Mouse (Mus musculus): Measurements from ENCODE around the gene Hhipl1. TPM values are rescaled to one million over a fixed set of nuclear protein-coding genes. Genes with fewer than 3 reads are reported as not detected.

The Hhipl1 gene
- polyA plus RNA-seq, 1 experiment from 2014 or later: 1.0 TPM

DNA sequence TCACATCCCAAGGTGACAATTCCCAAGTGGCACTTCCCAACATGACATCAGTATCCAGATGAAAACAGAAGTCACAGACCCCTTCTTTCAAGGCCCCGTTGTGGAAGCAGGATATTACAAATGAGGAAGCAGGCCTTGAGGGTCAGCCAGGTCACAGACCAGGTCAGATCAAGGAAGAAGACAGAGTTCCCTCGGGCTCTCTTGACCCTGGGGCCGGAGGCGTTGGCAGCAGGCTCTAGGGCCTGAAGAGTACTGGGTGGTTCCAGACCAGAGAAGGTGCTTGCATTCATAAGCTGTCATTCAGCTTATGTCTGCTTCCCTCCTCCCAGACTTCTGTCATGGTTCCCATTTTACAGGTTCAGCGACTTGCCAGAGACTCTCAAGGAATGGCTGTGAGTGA, 36.4 kb upstream of the Hhipl1 start:
- Histone ChIP-seq H3K36me3 (ENCODE audit: control insufficient read depth, insufficient read depth, low read length) (0 out of 2 replicates have a peak, but pooled peaks cover 2% of the 10 kb centered on the region), H3K27ac (ENCODE audit: low read depth, low read length) (no peak overlapping the region), H3K4me3 (ENCODE audit: low read depth, low read length) (no peak overlapping the region), H3K9me3 (ENCODE audit: control insufficient read depth, low read length) (no peaks in the 10 kb centered on the region), H3K27me3 (ENCODE audit: control insufficient read depth, insufficient read depth, low read length) (no peaks in the 10 kb centered on the region), H3K9ac (ENCODE audit: low read length) (no peak overlapping the region), H3K4me1 (ENCODE audit: control insufficient read depth, insufficient read depth, low read length) (peaks cover 71% of the 10 kb centered on the region), H3K4me2 (ENCODE audit: low read depth) (no peak overlapping the region)
- no peak for ATAC-seq (ENCODE audit: insufficient read depth, low FRiP score, low TSS enrichment)
- 81% methylated on average over 5 of the region's 5 CpGs for WGBS
- DNase-seq (ENCODE audit: low spot score): no peak

DNA sequence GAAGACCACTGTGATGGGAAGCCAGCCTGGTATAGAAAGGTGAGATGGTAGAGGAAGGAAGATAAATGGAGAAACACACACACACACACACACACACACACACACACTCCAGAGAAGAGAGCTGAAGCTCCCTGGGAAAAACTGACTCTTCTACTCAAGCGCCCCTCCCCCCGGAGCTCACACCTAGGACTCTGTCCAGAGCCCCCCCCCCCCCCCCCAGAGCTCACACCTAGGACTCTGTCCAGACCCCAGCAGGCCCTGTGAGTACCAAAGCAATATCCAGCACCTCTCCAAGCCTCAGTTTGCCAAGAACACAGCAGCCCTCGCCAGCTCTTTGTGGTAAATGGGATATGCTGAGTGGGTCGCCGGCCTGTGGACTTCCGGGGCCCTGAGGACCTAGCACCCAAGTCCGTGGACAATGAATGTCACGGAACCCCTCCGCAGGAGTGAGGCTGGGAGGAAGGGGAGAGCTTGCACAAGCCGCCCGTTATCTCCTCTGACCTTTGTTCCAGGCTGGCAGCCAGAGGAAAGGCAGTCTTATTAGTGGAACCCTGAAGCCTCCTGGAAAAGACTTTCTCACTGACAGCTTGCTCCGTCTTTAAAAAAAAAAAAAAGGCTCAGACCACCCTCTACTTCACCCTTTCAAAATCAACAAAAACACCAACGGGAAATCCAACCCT, 35.7 kb upstream of the Hhipl1 start:
- no peak for ATAC-seq (ENCODE audit: insufficient read depth, low FRiP score, low TSS enrichment)
- no peak for DNase-seq (ENCODE audit: low spot score)
- 77% methylated on average over 13 of the region's 13 CpGs for WGBS
- 0 out of 2 replicates have a peak, but pooled peaks cover 2% of the 10 kb centered on the region for H3K36me3 ChIP-seq (ENCODE audit: control insufficient read depth, insufficient read depth, low read length)
- H3K9ac ChIP-seq (ENCODE audit: low read length): no peak overlapping the region
- H3K4me1 ChIP-seq (ENCODE audit: control insufficient read depth, insufficient read depth, low read length): peaks cover 64% of the 10 kb centered on the region
- H3K27me3 ChIP-seq (ENCODE audit: control insufficient read depth, insufficient read depth, low read length): no peaks in the 10 kb centered on the region
- H3K27ac ChIP-seq (ENCODE audit: low read depth, low read length): no peak overlapping the region
- H3K9me3 ChIP-seq (ENCODE audit: control insufficient read depth, low read length): no peaks in the 10 kb centered on the region
- H3K4me2 ChIP-seq (ENCODE audit: low read depth): no peak overlapping the region
- H3K4me3 ChIP-seq (ENCODE audit: low read depth, low read length): no peak overlapping the region

DNA sequence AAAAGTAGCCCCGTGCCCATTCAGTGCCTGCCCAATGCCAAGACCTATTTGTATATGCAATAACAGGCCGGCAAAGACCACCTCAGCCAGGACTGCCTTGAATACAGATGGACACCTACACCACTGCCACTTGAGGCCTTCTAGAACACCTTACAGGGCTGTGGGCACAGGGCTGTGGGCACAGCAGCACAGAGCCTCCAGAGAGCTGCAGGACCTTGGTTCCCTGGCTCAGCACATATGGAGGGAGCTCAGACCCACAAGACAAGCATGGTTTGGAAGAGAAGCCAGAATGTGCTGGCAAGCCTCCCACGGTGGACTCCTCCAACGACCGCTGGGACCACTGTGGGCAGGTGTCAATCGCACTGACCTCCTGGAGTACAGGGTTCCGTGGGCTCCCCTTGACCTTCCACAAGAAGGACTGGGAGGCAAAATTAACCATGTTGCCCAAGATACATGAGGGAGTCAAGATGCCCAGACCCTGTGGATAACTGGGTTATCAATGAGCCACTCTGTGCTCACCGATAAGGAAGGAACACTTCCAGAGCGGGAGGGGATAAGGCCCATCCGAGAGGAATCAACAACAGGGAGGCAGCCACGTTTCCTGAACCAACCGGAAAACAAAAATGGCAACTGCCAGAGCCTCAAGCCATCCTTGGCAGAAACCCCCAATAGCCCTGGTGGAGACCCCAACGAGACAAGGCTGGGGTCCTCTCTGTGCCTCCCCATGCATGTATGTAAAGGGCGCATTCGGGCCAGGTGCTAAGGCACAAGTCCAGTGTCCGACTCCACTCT, 34.5 kb upstream of the Hhipl1 start:
- DNase-seq (ENCODE audit: low spot score) (no peak), ATAC-seq (ENCODE audit: insufficient read depth, low FRiP score, low TSS enrichment) (no peak)
- Histone ChIP-seq H3K27me3 (ENCODE audit: control insufficient read depth, insufficient read depth, low read length) (no peaks in the 10 kb centered on the region), H3K4me3 (ENCODE audit: low read depth, low read length) (no peak overlapping the region), H3K4me2 (ENCODE audit: low read depth) (peak overlapping the region; percentile 96), H3K9me3 (ENCODE audit: control insufficient read depth, low read length) (no peaks in the 10 kb centered on the region), H3K36me3 (ENCODE audit: control insufficient read depth, insufficient read depth, low read length) (0 out of 2 replicates have a peak, but pooled peaks cover 2% of the 10 kb centered on the region), H3K27ac (ENCODE audit: low read depth, low read length) (no peak overlapping the region), H3K9ac (ENCODE audit: low read length) (no peak overlapping the region), H3K4me1 (ENCODE audit: control insufficient read depth, insufficient read depth, low read length) (peaks cover 55% of the 10 kb centered on the region)
- 79% methylated on average over 16 of the region's 16 CpGs for WGBS

DNA sequence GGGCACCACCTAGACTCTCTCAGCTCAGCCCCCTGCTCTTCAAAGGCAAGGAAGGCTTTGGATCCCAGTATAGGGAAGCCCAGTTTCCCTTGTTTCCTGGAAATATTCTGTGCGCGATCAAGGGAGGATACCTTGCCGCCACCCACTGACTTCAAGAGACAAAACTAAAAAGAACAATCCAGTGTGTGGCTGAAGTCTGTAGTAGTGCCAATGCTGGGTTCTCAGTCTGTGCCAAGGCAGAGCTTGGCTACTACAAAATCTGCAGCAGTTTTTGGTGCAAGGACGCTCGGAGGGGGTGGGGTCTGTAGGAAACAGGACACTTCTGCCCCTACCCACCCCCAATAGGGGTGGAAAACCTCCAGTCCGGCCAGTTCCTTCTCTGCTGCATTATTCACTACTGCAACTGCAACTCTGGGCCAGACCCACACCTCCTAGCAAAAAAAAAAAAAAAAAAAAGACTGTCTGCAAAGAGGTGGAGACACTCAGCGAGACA, 33.9 kb upstream of the Hhipl1 start:
- 0 out of 2 replicates have a peak, but pooled peaks cover 2% of the 10 kb centered on the region for H3K36me3 ChIP-seq (ENCODE audit: control insufficient read depth, insufficient read depth, low read length)
- no peak overlapping the region for H3K27ac ChIP-seq (ENCODE audit: low read depth, low read length)
- H3K27me3 ChIP-seq (ENCODE audit: control insufficient read depth, insufficient read depth, low read length): no peaks in the 10 kb centered on the region
- peak overlapping the region; percentile 94; the same call in 1 of the 2 replicates for H3K4me3 ChIP-seq (ENCODE audit: low read depth, low read length)
- peaks cover 52% of the 10 kb centered on the region for H3K4me1 ChIP-seq (ENCODE audit: control insufficient read depth, insufficient read depth, low read length)
- H3K9me3 ChIP-seq (ENCODE audit: control insufficient read depth, low read length): no peaks in the 10 kb centered on the region
- DNase-seq (ENCODE audit: low spot score) (no peak), ATAC-seq (ENCODE audit: insufficient read depth, low FRiP score, low TSS enrichment) (no peak)
- peak overlapping the region; percentile 96 for H3K4me2 ChIP-seq (ENCODE audit: low read depth)
- WGBS: 67% methylated on average over 7 of the region's 7 CpGs
- no peak overlapping the region for H3K9ac ChIP-seq (ENCODE audit: low read length)

DNA sequence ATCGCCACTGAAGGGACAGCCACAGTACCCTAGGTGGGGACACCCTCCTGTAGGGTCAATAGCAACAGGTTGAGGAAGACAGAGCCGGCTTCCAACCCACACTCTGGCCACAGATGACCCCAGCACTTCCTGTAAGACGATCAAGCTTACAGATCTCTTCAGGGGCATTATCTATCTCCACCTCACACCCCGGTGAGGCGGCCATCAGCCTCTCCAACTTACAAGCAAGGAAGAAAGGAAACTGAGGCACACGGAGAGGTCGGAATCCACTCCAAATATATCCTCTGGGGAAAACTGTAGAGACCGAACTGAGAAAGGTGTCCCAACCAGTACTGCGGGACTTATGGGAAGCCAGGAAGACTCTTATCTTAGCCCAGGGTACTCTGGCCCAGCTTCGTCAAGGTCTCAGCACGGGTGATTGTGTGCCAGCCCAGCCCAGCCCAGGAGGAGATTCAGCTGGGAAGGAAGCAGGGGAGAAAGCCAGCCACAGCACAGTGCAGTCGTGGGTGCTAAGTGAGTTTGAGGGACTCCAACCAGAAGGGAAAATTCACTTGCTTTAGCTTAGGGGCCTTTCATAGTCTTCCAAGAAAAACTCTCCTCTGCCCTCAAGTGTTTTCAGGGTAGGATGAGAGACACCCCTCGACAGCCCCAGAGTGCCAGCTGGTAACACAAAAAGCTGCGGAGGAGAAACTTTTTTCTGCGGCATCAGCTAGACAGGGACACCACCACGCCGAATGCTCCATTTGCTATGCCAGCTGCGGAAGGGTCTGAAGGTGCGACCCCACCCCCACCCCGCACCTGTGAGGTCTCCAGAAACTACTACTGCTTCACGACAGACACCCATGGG, 32.4 kb upstream of the Hhipl1 start:
- Histone ChIP-seq H3K9me3 (ENCODE audit: control insufficient read depth, low read length) (no peaks in the 10 kb centered on the region), H3K36me3 (ENCODE audit: control insufficient read depth, insufficient read depth, low read length) (0 out of 2 replicates have a peak, but pooled peaks cover 2% of the 10 kb centered on the region), H3K4me1 (ENCODE audit: control insufficient read depth, insufficient read depth, low read length) (peaks cover 60% of the 10 kb centered on the region), H3K27ac (ENCODE audit: low read depth, low read length) (no peak overlapping the region; the same call in 1 of the 2 replicates), H3K4me2 (ENCODE audit: low read depth) (peak overlapping the region; percentile 96), H3K9ac (ENCODE audit: low read length) (peak overlapping the region; percentile 93), H3K4me3 (ENCODE audit: low read depth, low read length) (peak overlapping the region; percentile 94), H3K27me3 (ENCODE audit: control insufficient read depth, insufficient read depth, low read length) (no peaks in the 10 kb centered on the region)
- no peak for DNase-seq (ENCODE audit: low spot score)
- 4% methylated on average over 21 of the region's 21 CpGs for WGBS
- no peak for ATAC-seq (ENCODE audit: insufficient read depth, low FRiP score, low TSS enrichment)

DNA sequence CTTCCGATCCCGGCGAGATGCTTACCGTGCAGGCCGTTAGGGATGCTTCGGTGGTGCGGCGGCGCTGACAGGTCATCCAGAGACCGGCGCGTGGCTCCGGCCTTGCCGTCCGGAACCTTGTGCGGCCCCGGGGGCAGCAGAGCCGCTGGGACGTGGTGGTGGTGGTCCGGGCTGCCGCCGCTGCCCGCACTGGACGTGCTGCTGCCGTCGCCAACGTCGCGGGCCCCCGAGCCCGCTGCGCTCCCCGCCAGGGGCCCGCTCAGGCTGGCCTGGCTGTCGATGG, 31.8 kb upstream of the Hhipl1 start:
- Histone ChIP-seq H3K4me3 (ENCODE audit: low read depth, low read length) (peak overlapping the region; percentile 94), H3K36me3 (ENCODE audit: control insufficient read depth, insufficient read depth, low read length) (0 out of 2 replicates have a peak, but pooled peaks cover 2% of the 10 kb centered on the region), H3K4me2 (ENCODE audit: low read depth) (peak overlapping the region; percentile 96), H3K4me1 (ENCODE audit: control insufficient read depth, insufficient read depth, low read length) (peaks cover 62% of the 10 kb centered on the region), H3K27ac (ENCODE audit: low read depth, low read length) (peak overlapping the region; percentile 82), H3K27me3 (ENCODE audit: control insufficient read depth, insufficient read depth, low read length) (no peaks in the 10 kb centered on the region), H3K9me3 (ENCODE audit: control insufficient read depth, low read length) (no peaks in the 10 kb centered on the region), H3K9ac (ENCODE audit: low read length) (peak overlapping the region; percentile 93)
- under 1% methylated on average over 28 of the region's 35 CpGs for WGBS
- DNase-seq (ENCODE audit: low spot score) (no peak), ATAC-seq (ENCODE audit: insufficient read depth, low FRiP score, low TSS enrichment) (no peak)

DNA sequence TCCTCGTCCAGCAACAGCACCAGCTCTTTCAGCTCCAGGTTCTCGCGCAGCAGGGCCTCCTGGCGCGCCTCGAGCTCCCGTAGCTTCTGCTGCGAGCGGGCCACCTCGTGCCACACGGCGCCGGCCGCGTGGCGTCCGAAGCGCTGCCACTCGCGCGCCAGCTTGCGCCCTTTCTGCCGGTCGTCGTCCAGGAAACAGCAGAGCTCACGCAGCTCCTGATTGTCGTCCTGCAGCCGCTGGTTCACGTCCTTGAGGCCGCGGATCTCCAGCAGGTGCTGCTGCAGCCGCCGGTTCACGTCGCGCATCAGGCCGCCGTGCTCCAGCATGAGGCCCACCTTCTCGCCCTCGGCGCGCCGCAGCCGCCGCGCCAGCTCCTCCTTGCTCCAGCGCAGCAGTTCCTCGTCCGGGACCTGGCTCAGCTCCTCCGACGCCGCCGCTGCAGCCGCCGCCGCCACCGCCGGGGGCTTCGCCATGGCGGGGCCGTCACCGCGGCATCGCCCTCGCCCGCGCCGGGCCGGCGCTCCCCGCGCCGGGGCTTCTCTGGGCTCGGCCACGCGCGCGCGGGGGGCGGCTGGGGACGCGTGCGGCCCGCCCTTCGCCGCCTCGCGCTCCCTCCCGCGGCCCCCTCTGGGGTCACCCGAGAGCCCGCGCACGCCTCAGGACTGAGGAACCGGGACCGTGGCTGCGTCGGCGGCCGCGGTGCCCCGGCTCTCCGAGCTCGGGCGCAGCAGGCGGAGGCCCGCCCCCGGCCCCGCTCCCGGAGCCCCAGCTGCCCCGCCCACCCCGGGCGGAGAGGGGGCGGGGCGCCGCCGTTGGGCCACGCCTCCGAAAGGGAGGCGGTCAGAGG, 31.2 kb upstream of the Hhipl1 start, which contains the start of gene Ccdc85c:
Gene Ccdc85c (minus strand): TSS at position 765 of the 847 bp plus-strand sequence.
- H3K9ac ChIP-seq (ENCODE audit: low read length): peak within 1 kb of the TSS; percentile 93
- DNase-seq (ENCODE audit: low spot score): peak; percentile 58
- H3K27ac ChIP-seq (ENCODE audit: low read depth, low read length): peak within 1 kb of the TSS; percentile 98
- peak within 1 kb of the TSS; percentile 94 for H3K4me3 ChIP-seq (ENCODE audit: low read depth, low read length)
- H3K4me2 ChIP-seq (ENCODE audit: low read depth): peak within 1 kb of the TSS; percentile 96
- no peaks in the 10 kb centered on the region for H3K9me3 ChIP-seq (ENCODE audit: control insufficient read depth, low read length)
- 0 out of 2 replicates have a peak, but pooled peaks cover 2% of the 10 kb centered on the region for H3K36me3 ChIP-seq (ENCODE audit: control insufficient read depth, insufficient read depth, low read length)
- H3K27me3 ChIP-seq (ENCODE audit: control insufficient read depth, insufficient read depth, low read length): no peaks in the 10 kb centered on the region
- H3K4me1 ChIP-seq (ENCODE audit: control insufficient read depth, insufficient read depth, low read length): peaks cover 59% of the 10 kb centered on the region
- ATAC-seq (ENCODE audit: insufficient read depth, low FRiP score, low TSS enrichment): no peak; the same call in 1 of the 2 replicates
- WGBS: under 1% methylated on average over 99 of the region's 120 CpGs

Measured in neural tube, embryonic 11.5 days (tissue).